Mouse (Mus musculus): ENCODE measurements around the gene Cd101. TPM values are rescaled to one million over a fixed set of nuclear protein-coding genes. Genes with fewer than 3 reads are reported as not detected.

Gene Cd101
- polyA plus RNA-seq, 1 experiment from 2014 or later, result 0.06 TPM

DNA sequence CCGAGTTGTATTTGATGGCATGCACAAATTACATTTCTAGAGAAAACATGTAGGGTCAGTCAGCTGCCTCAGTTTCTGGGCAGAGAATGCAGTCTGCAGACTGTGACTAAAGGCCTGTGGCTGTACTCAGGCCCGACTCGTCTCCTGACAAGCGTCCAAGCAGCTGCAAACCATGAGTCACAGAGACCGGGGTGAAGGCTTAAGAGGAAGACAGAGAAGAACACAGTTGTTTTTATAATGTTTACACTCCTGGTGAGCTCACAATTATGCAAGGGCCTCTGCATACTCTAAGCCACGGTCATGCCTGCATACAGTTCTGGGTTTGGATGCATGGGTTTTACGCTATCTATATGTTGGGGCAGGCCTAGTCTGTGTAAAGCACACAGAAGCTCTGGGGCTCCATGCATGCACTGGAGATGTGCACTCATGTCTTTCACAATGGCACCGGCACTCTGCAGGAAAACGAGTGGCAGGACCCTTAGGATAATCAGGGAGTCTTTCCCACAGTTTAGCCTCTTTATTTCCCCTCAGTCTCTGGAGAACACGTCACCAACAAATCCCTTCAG, 41.0 kb upstream of the Cd101 start:
- 64% methylated on average over 10 of the region's 10 CpGs for WGBS
- no peak overlapping the region for H3K4me2 ChIP-seq (replicated peaks; ENCODE audit: low read depth, low read length)
- H3K9me3 ChIP-seq (ENCODE audit: low read length), result no peaks in the 10 kb centered on the region
- H3K9ac ChIP-seq (replicated peaks; ENCODE audit: low read length), result no peak overlapping the region
- ATAC-seq (ENCODE audit: low FRiP score, low TSS enrichment), result 0 out of 2 replicates have a peak, but pooled peaks have one; percentile 18
- H3K27me3 ChIP-seq (ENCODE audit: insufficient read depth, low read length), result no peaks in the 10 kb centered on the region
- H3K4me3 ChIP-seq (ENCODE audit: low read length), result no peak overlapping the region
- H3K36me3 ChIP-seq (ENCODE audit: insufficient read depth, low read length), result no peaks in the 10 kb centered on the region
- peaks cover 15% of the 10 kb centered on the region; the same call in 1 of the 2 replicates for H3K4me1 ChIP-seq (ENCODE audit: insufficient read depth, low read length)
- H3K27ac ChIP-seq (ENCODE audit: low read length), result no peak overlapping the region

GRCm38 (mm10) chr3:101068701-101069100, 39.3 kb upstream of the Cd101 start:
- peaks cover 15% of the 10 kb centered on the region; the same call in 1 of the 2 replicates for H3K4me1 ChIP-seq (ENCODE audit: insufficient read depth, low read length)
- H3K27me3 ChIP-seq (ENCODE audit: insufficient read depth, low read length), result no peaks in the 10 kb centered on the region
- 39% methylated on average over 5 of the region's 5 CpGs for WGBS
- no peaks in the 10 kb centered on the region for H3K9me3 ChIP-seq (ENCODE audit: low read length)
- H3K4me2 ChIP-seq (replicated peaks; ENCODE audit: low read depth, low read length), result no peak overlapping the region
- no peak overlapping the region for H3K27ac ChIP-seq (ENCODE audit: low read length)
- no peak overlapping the region for H3K4me3 ChIP-seq (ENCODE audit: low read length)
- ATAC-seq (ENCODE audit: low FRiP score, low TSS enrichment), result no peak
- H3K9ac ChIP-seq (replicated peaks; ENCODE audit: low read length), result no peak overlapping the region
- H3K36me3 ChIP-seq (ENCODE audit: insufficient read depth, low read length), result no peaks in the 10 kb centered on the region

- Histone ChIP-seq H3K4me1 (ENCODE audit: insufficient read depth, low read length) (0 out of 2 replicates have a peak, but pooled peaks cover 7% of the 10 kb centered on the region), H3K4me3 (ENCODE audit: low read length) (no peak overlapping the region), H3K4me2 (replicated peaks; ENCODE audit: low read depth, low read length) (no peak overlapping the region), H3K9ac (replicated peaks; ENCODE audit: low read length) (no peak overlapping the region), H3K36me3 (ENCODE audit: insufficient read depth, low read length) (no peaks in the 10 kb centered on the region), H3K27ac (ENCODE audit: low read length) (no peak overlapping the region), H3K27me3 (ENCODE audit: insufficient read depth, low read length) (no peaks in the 10 kb centered on the region), H3K9me3 (ENCODE audit: low read length) (no peaks in the 10 kb centered on the region)
- 84% methylated on average over 6 of the region's 6 CpGs for WGBS
- no peak for ATAC-seq (ENCODE audit: low FRiP score, low TSS enrichment)
These were observed 36.8 kb upstream of the Cd101 start for GRCm38 (mm10) chr3:101066175-101066574.

- H3K4me2 ChIP-seq (replicated peaks; ENCODE audit: low read depth, low read length), result no peak overlapping the region
These were observed 32.7 kb upstream of the Cd101 start for GRCm38 (mm10) chr3:101061865-101062585.

DNA sequence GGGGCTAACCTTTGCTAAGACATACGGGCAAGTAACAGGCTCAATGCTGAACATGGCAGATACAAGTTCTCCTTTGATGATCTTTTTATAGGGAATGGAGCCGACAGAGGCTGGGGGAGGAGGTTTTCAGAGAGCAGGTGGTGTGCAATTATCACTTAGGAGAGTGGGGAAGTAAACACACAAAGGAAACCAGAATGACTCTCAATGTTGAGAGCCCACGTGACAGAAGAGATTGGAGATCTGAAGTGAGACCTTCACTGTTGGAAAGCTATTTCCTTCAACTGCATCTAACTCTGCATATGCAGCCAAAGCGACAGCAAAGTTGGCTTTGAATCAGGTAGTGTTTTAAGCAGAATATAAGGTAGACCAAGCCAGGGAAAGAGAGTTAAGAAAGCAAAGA, 29.9 kb upstream of the Cd101 start:
- WGBS, result 71% methylated on average over 4 of the region's 4 CpGs

More at GRCm38 (mm10) chr3:101061865-101062585, 32.7 kb upstream of the Cd101 start:
- WGBS, result 78% methylated on average over 7 of the region's 7 CpGs
- Histone ChIP-seq H3K4me1 (ENCODE audit: insufficient read depth, low read length) (no peaks in the 10 kb centered on the region), H3K9ac (replicated peaks; ENCODE audit: low read length) (no peak overlapping the region), H3K9me3 (ENCODE audit: low read length) (no peaks in the 10 kb centered on the region), H3K27me3 (ENCODE audit: insufficient read depth, low read length) (no peaks in the 10 kb centered on the region), H3K4me3 (ENCODE audit: low read length) (no peak overlapping the region), H3K36me3 (ENCODE audit: insufficient read depth, low read length) (peaks cover 5% of the 10 kb centered on the region; the same call in 1 of the 2 replicates), H3K27ac (ENCODE audit: low read length) (no peak overlapping the region)
- no peak for ATAC-seq (ENCODE audit: low FRiP score, low TSS enrichment)

DNA sequence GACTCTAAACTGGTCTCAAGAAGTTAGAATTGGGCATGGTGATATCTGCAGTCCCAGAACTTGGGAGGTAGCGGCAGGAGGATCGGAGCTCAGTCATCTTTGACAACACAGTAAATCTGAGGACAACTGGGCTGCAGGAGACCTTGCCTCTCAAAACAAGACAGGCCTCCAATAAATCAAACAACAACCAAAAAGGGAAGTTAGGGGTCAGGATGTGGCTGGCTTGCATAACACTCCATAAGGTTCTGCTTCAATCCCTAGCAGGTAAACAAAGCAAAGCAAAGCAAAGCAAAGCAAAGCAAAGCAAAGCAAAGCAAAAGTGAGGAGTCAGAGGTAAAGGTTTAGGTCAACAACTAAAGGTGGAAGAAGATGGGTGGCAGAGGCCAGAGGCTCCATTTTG, 28.8 kb upstream of the Cd101 start:
- Histone ChIP-seq H3K4me2 (replicated peaks; ENCODE audit: low read depth, low read length) (no peak overlapping the region), H3K4me1 (ENCODE audit: insufficient read depth, low read length) (no peaks in the 10 kb centered on the region), H3K36me3 (ENCODE audit: insufficient read depth, low read length) (peaks cover 5% of the 10 kb centered on the region; the same call in 1 of the 2 replicates), H3K27me3 (ENCODE audit: insufficient read depth, low read length) (no peaks in the 10 kb centered on the region), H3K27ac (ENCODE audit: low read length) (no peak overlapping the region), H3K9me3 (ENCODE audit: low read length) (no peaks in the 10 kb centered on the region), H3K9ac (replicated peaks; ENCODE audit: low read length) (no peak overlapping the region), H3K4me3 (ENCODE audit: low read length) (no peak overlapping the region)
- 53% methylated on average over 2 of the region's 2 CpGs for WGBS
- no peak for ATAC-seq (ENCODE audit: low FRiP score, low TSS enrichment)

More for the DNA sequence above, 29.9 kb upstream of the Cd101 start:
- H3K9ac ChIP-seq (replicated peaks; ENCODE audit: low read length), result no peak overlapping the region
- peaks cover 5% of the 10 kb centered on the region; the same call in 1 of the 2 replicates for H3K36me3 ChIP-seq (ENCODE audit: insufficient read depth, low read length)
- H3K9me3 ChIP-seq (ENCODE audit: low read length), result no peaks in the 10 kb centered on the region
- H3K4me2 ChIP-seq (replicated peaks; ENCODE audit: low read depth, low read length), result no peak overlapping the region
- no peak overlapping the region for H3K27ac ChIP-seq (ENCODE audit: low read length)
- no peak for ATAC-seq (ENCODE audit: low FRiP score, low TSS enrichment)
- H3K4me1 ChIP-seq (ENCODE audit: insufficient read depth, low read length), result no peaks in the 10 kb centered on the region
- no peak overlapping the region for H3K4me3 ChIP-seq (ENCODE audit: low read length)
- no peaks in the 10 kb centered on the region for H3K27me3 ChIP-seq (ENCODE audit: insufficient read depth, low read length)

DNA sequence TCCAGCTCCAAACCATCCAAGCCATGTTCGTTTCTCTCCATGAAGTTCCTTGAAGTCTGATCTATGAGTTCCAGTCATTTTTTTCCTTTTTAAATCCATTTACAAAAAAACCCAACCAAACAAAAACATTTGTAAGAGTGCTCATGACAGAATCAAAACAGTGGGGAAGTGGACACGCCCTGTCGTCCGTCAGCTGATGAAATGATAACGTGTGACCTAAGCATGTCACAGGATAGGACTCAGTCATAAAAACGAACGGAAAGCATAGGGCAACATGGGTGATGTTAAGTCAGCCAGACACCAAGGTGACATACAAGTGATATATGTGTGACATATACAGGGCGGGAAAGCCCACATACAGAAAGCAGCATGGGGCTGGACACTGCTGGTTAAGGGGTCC, 25.9 kb upstream of the Cd101 start:
- Histone ChIP-seq H3K9me3 (ENCODE audit: low read length) (no peaks in the 10 kb centered on the region), H3K4me3 (ENCODE audit: low read length) (no peak overlapping the region), H3K27me3 (ENCODE audit: insufficient read depth, low read length) (no peaks in the 10 kb centered on the region), H3K36me3 (ENCODE audit: insufficient read depth, low read length) (no peaks in the 10 kb centered on the region; the same call in 1 of the 2 replicates), H3K4me1 (ENCODE audit: insufficient read depth, low read length) (no peaks in the 10 kb centered on the region), H3K9ac (replicated peaks; ENCODE audit: low read length) (no peak overlapping the region), H3K27ac (ENCODE audit: low read length) (no peak overlapping the region), H3K4me2 (replicated peaks; ENCODE audit: low read depth, low read length) (no peak overlapping the region)
- 65% methylated on average over 8 of the region's 8 CpGs for WGBS
- ATAC-seq (ENCODE audit: low FRiP score, low TSS enrichment), result no peak

GRCm38 (mm10) chr3:101051601-101052000, 22.2 kb upstream of the Cd101 start:
- H3K9ac ChIP-seq (replicated peaks; ENCODE audit: low read length), result no peak overlapping the region
- no peak overlapping the region for H3K27ac ChIP-seq (ENCODE audit: low read length)
- H3K27me3 ChIP-seq (ENCODE audit: insufficient read depth, low read length), result no peaks in the 10 kb centered on the region
- WGBS, result 73% methylated on average over 4 of the region's 4 CpGs
- ATAC-seq (ENCODE audit: low FRiP score, low TSS enrichment), result no peak
- H3K4me3 ChIP-seq (ENCODE audit: low read length), result no peak overlapping the region
- H3K4me1 ChIP-seq (ENCODE audit: insufficient read depth, low read length), result peaks cover 4% of the 10 kb centered on the region; the same call in 1 of the 2 replicates
- no peaks in the 10 kb centered on the region for H3K9me3 ChIP-seq (ENCODE audit: low read length)
- H3K36me3 ChIP-seq (ENCODE audit: insufficient read depth, low read length), result 0 out of 2 replicates have a peak, but pooled peaks cover 3% of the 10 kb centered on the region
- no peak overlapping the region for H3K4me2 ChIP-seq (replicated peaks; ENCODE audit: low read depth, low read length)

DNA sequence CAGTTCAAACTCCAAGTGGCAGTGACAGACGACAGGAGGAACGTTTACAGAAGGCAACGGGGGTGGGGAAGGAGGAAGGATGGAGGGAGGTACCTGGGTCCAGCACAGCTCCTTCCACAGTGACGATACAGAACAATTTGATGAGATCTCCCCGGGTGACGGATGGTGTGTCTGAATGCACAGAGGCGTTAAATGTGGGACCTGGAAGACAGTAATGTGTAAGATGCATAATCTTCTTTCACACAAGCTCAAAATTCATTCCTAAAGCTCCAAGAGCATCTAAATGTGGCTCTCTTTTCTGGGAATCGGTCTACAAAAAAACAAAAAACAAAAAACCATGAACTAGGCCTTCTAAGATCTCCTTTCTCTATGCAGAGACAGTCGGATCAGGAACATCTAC, 20.6 kb upstream of the Cd101 start:
- 72% methylated on average over 9 of the region's 9 CpGs for WGBS
- ATAC-seq (ENCODE audit: low FRiP score, low TSS enrichment), result no peak
- H3K4me2 ChIP-seq (replicated peaks; ENCODE audit: low read depth, low read length), result no peak overlapping the region
- no peaks in the 10 kb centered on the region for H3K27me3 ChIP-seq (ENCODE audit: insufficient read depth, low read length)
- no peaks in the 10 kb centered on the region for H3K9me3 ChIP-seq (ENCODE audit: low read length)
- H3K36me3 ChIP-seq (ENCODE audit: insufficient read depth, low read length), result 0 out of 2 replicates have a peak, but pooled peaks cover 3% of the 10 kb centered on the region
- no peak overlapping the region for H3K4me3 ChIP-seq (ENCODE audit: low read length)
- no peak overlapping the region for H3K27ac ChIP-seq (ENCODE audit: low read length)
- peaks cover 4% of the 10 kb centered on the region; the same call in 1 of the 2 replicates for H3K4me1 ChIP-seq (ENCODE audit: insufficient read depth, low read length)
- no peak overlapping the region for H3K9ac ChIP-seq (replicated peaks; ENCODE audit: low read length)

GRCm38 (mm10) chr3:101048781-101049180, 19.4 kb upstream of the Cd101 start:
- Histone ChIP-seq H3K4me2 (replicated peaks; ENCODE audit: low read depth, low read length) (no peak overlapping the region), H3K9ac (replicated peaks; ENCODE audit: low read length) (no peak overlapping the region), H3K36me3 (ENCODE audit: insufficient read depth, low read length) (0 out of 2 replicates have a peak, but pooled peaks cover 3% of the 10 kb centered on the region), H3K9me3 (ENCODE audit: low read length) (no peaks in the 10 kb centered on the region), H3K4me3 (ENCODE audit: low read length) (no peak overlapping the region), H3K27ac (ENCODE audit: low read length) (no peak overlapping the region), H3K4me1 (ENCODE audit: insufficient read depth, low read length) (peaks cover 4% of the 10 kb centered on the region; the same call in 1 of the 2 replicates), H3K27me3 (ENCODE audit: insufficient read depth, low read length) (no peaks in the 10 kb centered on the region)
- ATAC-seq (ENCODE audit: low FRiP score, low TSS enrichment), result no peak
- WGBS, result 82% methylated on average over 2 of the region's 2 CpGs
